Comparison of ENCODE assay signal across 31 mouse cellular contexts in the genomic region with DNA sequence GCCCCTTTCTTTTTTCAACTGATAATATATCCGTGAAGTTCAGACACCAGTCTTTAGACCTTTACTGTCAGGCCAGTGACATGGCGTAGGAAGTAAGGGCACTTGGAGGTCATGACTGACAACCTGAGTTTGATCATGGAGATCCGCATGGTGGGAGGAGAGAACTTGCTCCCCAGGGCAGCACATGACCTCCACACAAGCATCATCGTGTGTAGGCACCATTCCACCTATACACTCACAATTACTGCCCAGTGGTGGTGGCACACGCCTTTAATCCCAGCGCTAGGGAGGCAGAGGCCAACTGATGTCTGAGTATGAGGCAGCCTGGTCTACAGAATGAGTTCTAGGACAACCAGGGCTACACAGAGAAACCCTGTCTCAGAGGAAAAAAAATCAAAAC.
"Had no signal": no experiment of that assay in that cellular context is flagged by ENCODE, and none has a peak within 500 bp of the region (broad histone marks: within the 10 kb centered on the region; RNA-seq: fewer than 3 reads in every experiment).

No protein-coding gene starts in this region.

- H3K27ac ChIP-seq: limb, embryonic 10.5 days; limb, embryonic 12.5 days; limb, embryonic 13.5 days; limb, embryonic 15.5 days; liver, embryonic 12.5 days; liver, embryonic 13.5 days; liver, embryonic 14.5 days; liver, embryonic 15.5 days; lung, embryonic 15.5 days; macrophage; midbrain, embryonic 10.5 days; midbrain, embryonic 12.5 days; midbrain, embryonic 13.5 days; midbrain, embryonic 15.5 days; neural tube, embryonic 12.5 days had no signal

- H3K9ac ChIP-seq: limb, embryonic 12.5 days; limb, embryonic 13.5 days; limb, embryonic 15.5 days; liver, embryonic 12.5 days; liver, embryonic 13.5 days; liver, embryonic 14.5 days; liver, embryonic 15.5 days; liver, postnatal 0 days; lung, embryonic 14.5 days; lung, embryonic 15.5 days; midbrain, embryonic 12.5 days; midbrain, embryonic 13.5 days; midbrain, embryonic 15.5 days; neural tube, embryonic 12.5 days had no signal

- DNase-seq: left cerebral cortex, postnatal 4 days; liver; liver, embryonic 13.5 days; liver, postnatal 0 days; lung, adult 18-20 months; lung, adult 2 months; lung, embryonic 14.5 days; lung, postnatal 10 days; lung, postnatal 14 days; lung, postnatal 36 days; lung, postnatal 4 days; midbrain, embryonic 14.5 days had no signal

- H3K4me3 ChIP-seq: limb, embryonic 10.5 days; limb, embryonic 12.5 days; limb, embryonic 13.5 days; limb, embryonic 15.5 days; liver, embryonic 12.5 days; liver, embryonic 13.5 days; liver, embryonic 15.5 days; lung, embryonic 15.5 days; megakaryocyte, embryonic 14.5 days; midbrain, embryonic 10.5 days; midbrain, embryonic 12.5 days; midbrain, embryonic 13.5 days; midbrain, embryonic 15.5 days; neural tube, embryonic 12.5 days had no signal

- H3K9me3 ChIP-seq: limb, embryonic 10.5 days; limb, embryonic 12.5 days; limb, embryonic 13.5 days; limb, embryonic 15.5 days; liver, embryonic 12.5 days; liver, embryonic 13.5 days; liver, embryonic 15.5 days; lung, embryonic 15.5 days; megakaryocyte, embryonic 14.5 days; midbrain, embryonic 10.5 days; midbrain, embryonic 12.5 days; midbrain, embryonic 13.5 days; midbrain, embryonic 15.5 days; neural tube, embryonic 12.5 days had no signal

- H3K27me3 ChIP-seq: limb, embryonic 12.5 days; limb, embryonic 13.5 days; limb, embryonic 15.5 days; liver, embryonic 12.5 days; liver, embryonic 13.5 days; liver, embryonic 15.5 days; lung, embryonic 15.5 days; megakaryocyte, embryonic 14.5 days; midbrain, embryonic 12.5 days; midbrain, embryonic 13.5 days; midbrain, embryonic 15.5 days; neural tube, embryonic 12.5 days had no signal

- ATAC-seq: liver, embryonic 12.5 days; liver, postnatal 0 days; lung, postnatal 0 days; midbrain, embryonic 13.5 days; midbrain, embryonic 15.5 days; midbrain, embryonic 16.5 days had no signal

- H3K4me2 ChIP-seq: limb, embryonic 12.5 days; limb, embryonic 13.5 days; limb, embryonic 15.5 days; liver, embryonic 11.5 days; liver, embryonic 12.5 days; liver, embryonic 13.5 days; liver, embryonic 15.5 days; lung, embryonic 14.5 days; lung, embryonic 15.5 days; midbrain, embryonic 11.5 days; midbrain, embryonic 12.5 days; midbrain, embryonic 13.5 days; midbrain, embryonic 15.5 days; neural tube, embryonic 12.5 days had no signal
